Mouse (Mus musculus): ENCODE results near the gene Gm3952.

GRCm38 (mm10) chr8:128724819-128725218, 73.7 kb downstream of the Gm3952 start:
- TF ChIP-seq CTCF (IDR thresholded peaks at IDR 0.05; ENCODE audit: extremely low read depth, insufficient read length, insufficient replicate concordance, low read depth, low read length) = no peak
- TF ChIP-seq POLR2A (IDR thresholded peaks at IDR 0.05; ENCODE audit: low read depth, low read length) = no peak

All from small intestine, adult 2 months (tissue).